Mouse (Mus musculus) lung, embryonic 14.5 days (tissue): Measurements from ENCODE around the gene Cpt2. TPM values are rescaled to one million over a fixed set of nuclear protein-coding genes. Genes with fewer than 3 reads are reported as not detected.

Source experiments
- ATAC-seq: fragments of 200-750 bp; cut with Nextera tagmentation; 2 replicates; pipeline ENCODE4 v1.8.0; 2017; ENCODE audit warnings: mild to moderate bottlenecking, moderate TSS enrichment, moderate library complexity; ENCODE audit not compliant: insufficient read depth
- DNase-seq: peaks from one replicate; pipeline ENCODE4 v3.0.0-alpha.2; 2015
- H3K27ac ChIP-seq: fragments of 300-500 bp; sonication (generic); 2 replicates; pipeline ENCODE4 v1.5.1; 2014; ENCODE audit warnings: low read depth, mild to moderate bottlenecking, moderate library complexity
- H3K27me3 ChIP-seq: fragments of 300-500 bp; sonication (generic); 2 replicates; pipeline ENCODE4 v1.6.1; 2014; ENCODE audit warnings: low read length, control low read depth; ENCODE audit not compliant: insufficient read depth
- H3K36me3 ChIP-seq: fragments of 300-500 bp; sonication (generic); 2 replicates; pipeline ENCODE4 v1.6.1; 2014; ENCODE audit warnings: control low read depth; ENCODE audit not compliant: insufficient read depth
- H3K4me1 ChIP-seq: fragments of 300-500 bp; sonication (generic); 2 replicates; pipeline ENCODE4 v1.6.1; 2014; ENCODE audit warnings: antibody characterized with exemption, control low read depth; ENCODE audit not compliant: insufficient read depth
- H3K4me2 ChIP-seq: fragments of 300-500 bp; sonication (generic); 2 replicates; pipeline ENCODE4 v1.6.1; 2014; ENCODE audit warnings: mild to moderate bottlenecking
- H3K4me3 ChIP-seq: fragments of 300-500 bp; sonication (generic); 2 replicates; pipeline ENCODE4 v1.5.1; 2014; ENCODE audit warnings: low read depth, low read length
- H3K9ac ChIP-seq: fragments of 300-500 bp; sonication (generic); 2 replicates; pipeline ENCODE4 v1.6.1; 2014
- H3K9me3 ChIP-seq: fragments of 300-500 bp; sonication (generic); 2 replicates; pipeline ENCODE4 v1.6.1; 2016; ENCODE audit warnings: low read depth, low read length, control low read depth
- CTCF ChIP-seq: IDR thresholded peaks from 2 replicates; pipeline ENCODE4 v1.5.1; 2016; ENCODE audit warnings: antibody characterized with exemption, low read depth
- WGBS: fragments of 180-500 bp; shearing (Covaris S2); extraction: QIAGEN DNeasy Blood & Tissue Kit; methylation state at CpG from one replicate; pipeline ENCODE4 v1.1.7; 2014; 5-methylcytosine and 5-hydroxymethylcytosine counted together
- polyA plus RNA-seq: library from polyadenylated mRNA; unstranded; fragments of >200 nt; fragmentation: Nextera tagmentation; extraction: Ambion mirVana; gene quantifications from 2 replicates; pipeline ENCODE4 v1.2.1, GENCODE M21; 2014

Cpt2 gene
- polyA plus RNA-seq, 1 experiment from 2014 or later = 40.2 TPM

DNA sequence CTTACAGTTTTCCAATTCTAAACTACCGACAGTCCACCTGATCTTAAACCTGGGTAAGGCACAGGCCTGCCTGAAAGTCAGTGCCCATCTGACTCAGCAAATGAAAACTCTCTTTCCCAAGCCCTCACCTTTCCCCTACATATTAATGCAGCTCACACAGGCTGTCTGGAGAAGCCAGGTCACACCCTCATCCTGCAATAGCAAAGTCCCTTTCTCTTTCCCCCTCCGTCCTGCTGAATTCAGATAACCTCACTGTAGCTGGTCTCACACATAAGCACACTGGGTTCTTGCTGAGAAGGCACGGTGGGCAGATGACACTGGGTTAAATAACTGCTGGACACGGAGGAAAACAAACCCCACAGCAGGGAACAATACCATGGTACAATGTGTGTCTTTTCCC is 1.5 kb downstream of the Cpt2 start:
- WGBS = 52% methylated on average over 4 of the region's 4 CpGs
- H3K9ac ChIP-seq = 0 out of 2 replicates have a peak overlapping the region, but pooled peaks have one; percentile 37

GRCm38 (mm10) chr4:107921152-107921695 is 2.2 kb downstream of the Cpt2 start:
- TF ChIP-seq CTCF = no peak
- H3K27ac ChIP-seq = no peak overlapping the region
- DNase-seq = peak; percentile 79
- peaks cover 13% of the 10 kb centered on the region for H3K4me1 ChIP-seq
- H3K4me2 ChIP-seq = peak overlapping the region; percentile 85; the same call in 1 of the 2 replicates
- no peaks in the 10 kb centered on the region for H3K36me3 ChIP-seq
- H3K9ac ChIP-seq = no peak overlapping the region
- H3K9me3 ChIP-seq = no peaks in the 10 kb centered on the region
- ATAC-seq = no peak
- WGBS = 46% methylated on average over 8 of the region's 8 CpGs
- no peaks in the 10 kb centered on the region for H3K27me3 ChIP-seq
- H3K4me3 ChIP-seq = no peak overlapping the region

More for the DNA sequence above, 1.5 kb downstream of the Cpt2 start:
- H3K27ac ChIP-seq = no peak overlapping the region
- H3K36me3 ChIP-seq = no peaks in the 10 kb centered on the region
- no peaks in the 10 kb centered on the region for H3K27me3 ChIP-seq
- ATAC-seq = no peak
- no peak for TF ChIP-seq CTCF
- H3K4me1 ChIP-seq = peaks cover 13% of the 10 kb centered on the region
- peak overlapping the region; percentile 87 for H3K4me3 ChIP-seq
- H3K9me3 ChIP-seq = no peaks in the 10 kb centered on the region
- DNase-seq = no peak
- peak overlapping the region; percentile 85 for H3K4me2 ChIP-seq

GRCm38 (mm10) chr4:107920336-107920735 is 3.1 kb downstream of the Cpt2 start:
- H3K27me3 ChIP-seq = no peaks in the 10 kb centered on the region
- no peak for ATAC-seq

DNA sequence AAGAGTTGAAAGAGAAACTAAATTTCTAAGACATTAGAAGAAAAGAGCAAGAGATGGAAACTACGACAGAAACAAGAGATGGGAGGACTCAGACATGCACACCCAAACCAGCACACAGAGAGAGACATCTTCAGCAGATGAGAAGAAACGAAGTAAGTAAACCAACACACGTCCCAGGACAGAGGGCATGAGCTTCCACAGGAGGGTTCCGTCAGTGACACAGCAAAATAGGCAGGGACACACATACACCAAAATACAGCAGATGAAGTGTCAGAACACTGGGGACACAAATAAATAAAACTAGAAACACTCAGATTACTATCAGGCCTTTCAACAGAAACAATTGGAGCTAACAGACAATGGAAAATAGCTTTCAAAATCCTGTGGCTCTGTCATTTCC is 13.4 kb downstream of the Cpt2 start:
- no peak overlapping the region for H3K9ac ChIP-seq
- peaks cover 69% of the 10 kb centered on the region for H3K36me3 ChIP-seq
- H3K4me1 ChIP-seq = no peaks in the 10 kb centered on the region
- no peaks in the 10 kb centered on the region for H3K27me3 ChIP-seq
- no peak overlapping the region for H3K4me3 ChIP-seq
- no peaks in the 10 kb centered on the region for H3K9me3 ChIP-seq
- H3K27ac ChIP-seq = no peak overlapping the region
- 66% methylated on average over 4 of the region's 4 CpGs for WGBS
- TF ChIP-seq CTCF = no peak
- ATAC-seq (no peak), DNase-seq (peak; percentile 24)
- no peak overlapping the region for H3K4me2 ChIP-seq

More at GRCm38 (mm10) chr4:107920336-107920735, 3.1 kb downstream of the Cpt2 start:
- H3K4me1 ChIP-seq = peaks cover 13% of the 10 kb centered on the region
- WGBS = 79% methylated on average over 2 of the region's 2 CpGs
- no peaks in the 10 kb centered on the region for H3K36me3 ChIP-seq
- no peak overlapping the region for H3K4me2 ChIP-seq
- H3K9me3 ChIP-seq = no peaks in the 10 kb centered on the region
- no peak overlapping the region for H3K27ac ChIP-seq
- H3K4me3 ChIP-seq = no peak overlapping the region
- no peak for TF ChIP-seq CTCF
- DNase-seq = no peak
- no peak overlapping the region for H3K9ac ChIP-seq

- Histone ChIP-seq H3K27ac (no peak overlapping the region), H3K27me3 (no peaks in the 10 kb centered on the region), H3K4me2 (no peak overlapping the region), H3K9me3 (no peaks in the 10 kb centered on the region), H3K4me3 (no peak overlapping the region), H3K9ac (no peak overlapping the region), H3K4me1 (no peaks in the 10 kb centered on the region), H3K36me3 (peaks cover 61% of the 10 kb centered on the region)
- TF ChIP-seq CTCF = no peak
- WGBS = 87% methylated on average over 9 of the region's 9 CpGs
- ATAC-seq (no peak), DNase-seq (no peak)
Measured at GRCm38 (mm10) chr4:107906561-107906960, 16.8 kb downstream of the Cpt2 start.

- Histone ChIP-seq H3K4me1 (no peaks in the 10 kb centered on the region), H3K27ac (no peak overlapping the region), H3K27me3 (no peaks in the 10 kb centered on the region), H3K36me3 (peaks cover 50% of the 10 kb centered on the region), H3K4me2 (no peak overlapping the region), H3K9me3 (no peaks in the 10 kb centered on the region), H3K9ac (no peak overlapping the region), H3K4me3 (no peak overlapping the region)
- DNase-seq = no peak
- no peak for TF ChIP-seq CTCF
- ATAC-seq = no peak
- WGBS = 82% methylated on average over 10 of the region's 10 CpGs
Measured at GRCm38 (mm10) chr4:107904252-107904651, 19.2 kb downstream of the Cpt2 start.

GRCm38 (mm10) chr4:107900206-107900605 is 23.2 kb downstream of the Cpt2 start:
- Histone ChIP-seq H3K9ac (no peak overlapping the region), H3K4me2 (no peak overlapping the region), H3K36me3 (peaks cover 62% of the 10 kb centered on the region), H3K4me1 (no peaks in the 10 kb centered on the region), H3K27me3 (no peaks in the 10 kb centered on the region), H3K9me3 (no peaks in the 10 kb centered on the region), H3K4me3 (no peak overlapping the region), H3K27ac (no peak overlapping the region)
- no peak for TF ChIP-seq CTCF
- WGBS = 84% methylated on average over 3 of the region's 3 CpGs
- ATAC-seq (no peak), DNase-seq (no peak)
